Mouse (Mus musculus): ENCODE data around the gene Pop5. TPM values are rescaled to one million over a fixed set of nuclear protein-coding genes. Genes with fewer than 3 reads are reported as not detected.

Pop5 gene
- 56.1 and 89.9 TPM in 2 replicates for polyA plus RNA-seq (2012; rRNA removed)

DNA sequence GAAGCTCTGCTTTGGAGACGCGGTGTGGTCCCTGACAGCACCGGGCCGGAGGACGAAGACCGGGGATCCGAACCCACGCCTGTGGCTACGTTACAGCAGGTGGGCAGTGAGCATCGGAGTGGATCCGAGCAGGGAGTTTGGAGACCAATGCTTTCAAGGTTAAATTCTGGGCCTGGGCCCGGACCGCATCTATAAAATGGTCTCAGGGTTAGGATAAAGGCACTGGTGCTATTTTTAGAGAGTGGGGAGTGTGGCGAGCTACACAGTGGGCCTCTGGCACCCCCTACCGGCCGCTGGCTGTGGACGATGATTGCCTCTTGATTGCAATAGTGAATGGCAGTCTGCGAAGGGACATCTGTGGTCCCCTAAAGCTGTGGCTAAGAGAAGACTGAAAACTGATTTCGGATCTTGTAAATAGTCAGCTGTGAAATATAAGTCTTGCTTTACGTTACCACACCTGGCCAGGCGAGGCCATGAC lies at the start of gene Pop5:
Gene Pop5, plus strand, starts transcription at position 51 of the 478 bp plus-strand sequence.

DNA sequence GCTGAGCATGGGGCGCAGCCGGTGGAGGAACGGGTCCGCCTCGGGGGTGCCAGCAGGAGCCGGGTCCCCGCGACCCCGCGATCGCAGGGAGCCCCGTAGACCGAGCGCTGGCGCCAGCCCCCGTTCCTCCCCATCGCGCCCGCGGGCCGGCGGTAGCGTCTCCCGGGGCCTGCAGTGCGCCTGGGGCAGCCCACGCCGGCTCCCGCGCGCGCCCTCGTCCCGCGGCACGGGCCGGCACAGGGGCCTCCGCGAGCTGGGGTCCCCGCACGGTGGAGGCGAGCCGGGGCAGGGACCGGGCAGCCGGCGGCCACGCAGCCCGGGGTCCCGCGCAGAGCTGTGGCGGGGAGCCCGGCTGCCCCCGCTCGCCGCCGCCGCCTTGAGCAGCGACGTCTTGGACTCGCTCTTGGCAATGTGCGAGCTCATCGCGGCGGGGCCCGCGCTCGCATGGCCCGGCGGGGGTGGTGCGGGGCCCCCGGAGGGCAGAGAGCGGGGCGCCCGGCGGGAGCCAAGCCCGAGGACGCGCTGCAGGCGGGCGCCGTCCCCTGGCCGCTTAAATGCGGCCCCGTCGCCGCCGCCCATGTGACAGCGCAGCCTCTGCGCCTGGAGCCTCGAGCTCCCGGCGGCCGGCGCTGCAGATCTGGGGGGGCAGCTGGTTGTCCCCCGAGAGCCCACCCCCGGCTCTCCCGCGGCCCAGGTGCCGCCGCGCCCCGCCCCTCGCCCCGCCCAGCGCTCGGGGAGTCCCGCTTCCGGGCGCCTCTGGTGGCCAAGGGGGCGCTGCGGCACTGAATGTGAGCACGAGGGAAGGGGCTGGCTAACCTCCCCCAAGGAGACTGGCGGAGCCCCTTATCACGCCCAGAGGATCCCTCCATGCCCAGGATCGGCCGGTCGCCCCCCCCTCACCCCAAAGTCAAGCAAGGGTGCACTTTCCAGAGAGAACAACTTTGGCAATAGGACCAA lies 41.7 kb upstream of the Pop5 start, which contains the start of gene Cabp1:
Gene Cabp1, minus strand, starts transcription at position 713 of the 957 bp plus-strand sequence.

DNA sequence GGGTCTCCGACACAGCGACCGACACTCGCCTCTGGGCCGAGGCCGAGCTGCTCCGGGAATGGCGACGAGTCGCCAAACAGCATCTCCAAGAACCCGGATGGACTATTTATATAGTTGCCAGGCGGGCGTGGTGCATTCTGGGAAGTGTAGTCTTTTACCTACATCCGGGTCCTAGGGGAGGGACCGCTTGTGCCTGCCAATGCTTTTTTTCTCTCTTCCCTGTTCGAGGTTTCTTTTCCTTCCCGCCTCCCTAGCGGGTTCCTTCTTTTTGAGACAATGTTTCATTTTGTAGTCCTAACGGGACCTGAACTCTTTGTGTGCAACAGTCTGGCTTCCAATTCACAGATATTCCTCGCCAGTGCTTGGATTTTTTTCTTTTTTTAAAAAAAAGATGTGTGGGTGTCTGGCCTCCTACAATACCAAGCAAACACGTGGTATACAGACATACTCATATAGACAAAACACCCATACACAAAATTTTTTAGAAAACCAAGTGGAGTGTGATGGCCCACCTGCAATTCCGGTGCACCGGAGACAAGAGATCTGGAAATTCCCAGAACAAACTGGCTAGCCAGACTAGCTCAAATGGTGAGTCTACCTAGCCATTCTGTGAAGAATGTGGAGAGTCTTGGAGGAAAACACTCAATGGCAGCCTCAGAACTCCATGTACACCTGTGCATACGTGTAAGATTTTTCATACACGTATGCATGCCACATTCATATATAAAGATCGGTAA lies 37.3 kb downstream of the Pop5 start, which contains the start of gene Rnf10:
Gene Rnf10, minus strand, starts transcription at position 87 of the 737 bp plus-strand sequence.

DNA sequence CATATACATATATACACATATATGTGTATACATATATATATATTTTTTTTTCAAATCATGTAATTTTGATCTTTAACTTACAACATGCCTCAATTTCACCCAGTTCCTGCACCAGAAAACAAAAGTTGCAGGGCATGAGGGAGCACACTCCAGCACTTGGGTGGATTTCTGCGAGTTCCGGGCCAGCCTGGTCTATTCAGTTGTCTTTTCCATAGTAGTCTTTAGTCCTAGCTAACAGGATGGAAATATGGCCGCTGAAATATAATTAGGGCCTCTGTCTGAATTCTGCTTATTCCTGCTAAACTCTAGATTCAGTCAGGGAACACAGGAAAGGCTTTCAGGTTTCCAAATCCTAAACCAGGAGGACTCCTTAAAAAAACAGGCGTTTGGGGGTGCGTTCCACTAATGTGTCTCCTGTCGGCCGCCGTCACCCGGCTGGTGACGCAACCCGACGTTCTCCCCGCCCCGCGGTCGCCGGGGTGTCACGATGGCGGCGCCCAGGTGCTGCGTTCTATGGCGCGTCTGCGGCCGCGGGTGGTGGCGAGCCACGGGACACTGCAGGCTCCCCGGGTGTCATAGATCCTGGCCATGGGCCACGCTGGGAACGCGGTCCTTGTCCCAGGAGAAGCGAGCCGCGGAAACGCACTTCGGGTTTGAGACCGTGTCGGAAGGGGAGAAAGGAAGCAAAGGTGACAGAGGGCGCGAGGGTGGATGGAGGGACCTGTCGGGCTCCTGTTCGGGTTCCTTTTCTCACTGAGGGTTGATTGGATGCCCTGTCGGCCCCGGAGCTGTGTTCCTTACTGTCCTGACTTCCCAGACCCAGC lies 43.8 kb downstream of the Pop5 start, which contains the start of gene Coq5:
Gene Coq5, plus strand, starts transcription at position 441 of the 824 bp plus-strand sequence.

Other genes with a start within 250 kb of the Pop5 start
- gene Sppl3, start 224.7 kb upstream of the Pop5 start, polyA plus RNA-seq (2012; rRNA removed) = 72.4 and 89.9 TPM in 2 replicates
- 0.30 TPM in 1 of 2 replicates, not detected in the other for gene Gm10401, start 137.5 kb upstream of the Pop5 start, polyA plus RNA-seq (2012; rRNA removed)
- gene Acads, start 116.5 kb upstream of the Pop5 start, polyA plus RNA-seq (2012; rRNA removed) = 310 and 336 TPM in 2 replicates
- gene Unc119b, start 100.9 kb upstream of the Pop5 start, polyA plus RNA-seq (2012; rRNA removed) = 38.1 and 51.5 TPM in 2 replicates
- gene Mlec, start 77.7 kb upstream of the Pop5 start, polyA plus RNA-seq (2012; rRNA removed) = 77.3 and 100 TPM in 2 replicates
- 1.9 and 2.4 TPM in 2 replicates for gene Cabp1, start 41.5 kb upstream of the Pop5 start, polyA plus RNA-seq (2012; rRNA removed)
- gene Rnf10, start 37.1 kb downstream of the Pop5 start, polyA plus RNA-seq (2012; rRNA removed) = 145 and 168 TPM in 2 replicates
- gene Coq5, start 43.8 kb downstream of the Pop5 start, polyA plus RNA-seq (2012; rRNA removed) = 11.6 and 12.4 TPM in 2 replicates
- gene Dynll1, start 65.2 kb downstream of the Pop5 start, polyA plus RNA-seq (2012; rRNA removed) = 361 and 421 TPM in 2 replicates
- gene Srsf9, start 91.3 kb downstream of the Pop5 start, polyA plus RNA-seq (2012; rRNA removed) = 78.5 and 102 TPM in 2 replicates
- 6.6 and 8.4 TPM in 2 replicates for gene Gatc, start 105.3 kb downstream of the Pop5 start, polyA plus RNA-seq (2012; rRNA removed)
- gene Triap1, start 105.4 kb downstream of the Pop5 start, polyA plus RNA-seq (2012; rRNA removed) = 12.5 and 13.4 TPM in 2 replicates
- gene Cox6a1, start 113.1 kb downstream of the Pop5 start, polyA plus RNA-seq (2012; rRNA removed) = 6,572 and 7,327 TPM in 2 replicates
- gene Msi1, start 193.8 kb downstream of the Pop5 start, polyA plus RNA-seq (2012; rRNA removed) = 5.0 and 5.8 TPM in 2 replicates
- 184 TPM in 1 of 2 replicates, not detected in the other for gene Pla2g1b, start 230.4 kb downstream of the Pop5 start, polyA plus RNA-seq (2012; rRNA removed)
- gene Sirt4, start 248.9 kb downstream of the Pop5 start, polyA plus RNA-seq (2012; rRNA removed) = 43.4 and 55.0 TPM in 2 replicates